In genomic region chr4:44713554-44714051, GRCm38 (mm10) we compare ENCODE assay signal across 11 mouse cellular contexts. TPM values are rescaled to one million over a fixed set of nuclear protein-coding genes. Genes with fewer than 3 reads are reported as not detected.
DNase-seq lines count a peak whose midpoint lies in the region; ATAC-seq lines count a peak whose summit lies in the region.
"Had no signal": no experiment of that assay in that cellular context is flagged by ENCODE, and none has a peak within 500 bp of the region (broad histone marks: within the 10 kb centered on the region; RNA-seq: fewer than 3 reads in every experiment).

No protein-coding gene starts in this region.

- H3K27ac ChIP-seq in hindbrain, embryonic 12.5 days, result no peak overlapping the region
- H3K27ac ChIP-seq in midbrain, embryonic 15.5 days, result peak overlapping the region; percentile 0; the same call in 1 of the 2 replicates
- H3K27ac ChIP-seq: liver, embryonic 14.5 days had no signal

- H3K9ac ChIP-seq in hindbrain, embryonic 12.5 days, result peak overlapping the region; percentile 50; the same call in 1 of the 2 replicates
- H3K9ac ChIP-seq in midbrain, embryonic 15.5 days, result 0 out of 2 replicates have a peak overlapping the region, but pooled peaks have one; percentile 6
- H3K9ac ChIP-seq: liver, embryonic 14.5 days had no signal

- intact Hi-C loops in left cerebral cortex, postnatal 4 days (cut with DNase I), result no loop called here

- H3K27me3 ChIP-seq in hindbrain, embryonic 12.5 days, result peaks cover 88% of the 10 kb centered on the region
- peaks cover 75% of the 10 kb centered on the region for H3K27me3 ChIP-seq in midbrain, embryonic 15.5 days (replicated peaks)

- 0% methylated on average over 19 of the region's 19 CpGs for WGBS in hindbrain, embryonic 12.5 days
- 2% methylated on average over 19 of the region's 19 CpGs for WGBS in midbrain, embryonic 15.5 days

- no peaks in the 10 kb centered on the region for H3K36me3 ChIP-seq in hindbrain, embryonic 12.5 days
- H3K36me3 ChIP-seq in midbrain, embryonic 15.5 days (replicated peaks), result no peaks in the 10 kb centered on the region

- peak; percentile 16 for DNase-seq in adrenal gland, postnatal 14 days
- no peak for DNase-seq in adrenal gland, adult 2 months
- DNase-seq in left cerebral cortex, postnatal 4 days, result peak; percentile 10
- no peak for DNase-seq in left cerebral cortex, adult 8-10 months (ENCODE audit: low spot score in 2 of 2)
- DNase-seq in urinary bladder, postnatal 36 days (ENCODE audit: low spot score in 2 of 2), result no peak
- no peak for DNase-seq in gastrocnemius, postnatal 25 days
- DNase-seq: kidney, postnatal 14 days had no signal

- H3K4me2 ChIP-seq in hindbrain, embryonic 12.5 days (replicated peaks), result peak overlapping the region; percentile 39
- H3K4me2 ChIP-seq in midbrain, embryonic 15.5 days, result peak overlapping the region; percentile 31

- peaks cover 11% of the 10 kb centered on the region for H3K4me1 ChIP-seq in hindbrain, embryonic 12.5 days
- H3K4me1 ChIP-seq in midbrain, embryonic 15.5 days, result peaks cover 7% of the 10 kb centered on the region; the same call in 1 of the 2 replicates

- H3K4me3 ChIP-seq in hindbrain, embryonic 12.5 days, result peak overlapping the region; percentile 25
- H3K4me3 ChIP-seq in midbrain, embryonic 15.5 days, result peak overlapping the region; percentile 16

- no peaks in the 10 kb centered on the region for H3K9me3 ChIP-seq in hindbrain, embryonic 12.5 days (replicated peaks)
- H3K9me3 ChIP-seq in midbrain, embryonic 15.5 days, result no peaks in the 10 kb centered on the region

- ATAC-seq in hindbrain, embryonic 12.5 days (ENCODE audit: low FRiP score), result peak; percentile 23; the same call in 1 of the 2 replicates
- ATAC-seq in midbrain, embryonic 15.5 days (replicated peaks), result no peak
- ATAC-seq: Patski had no signal

RNA-seq across cellular contexts. Expression of gene Pax5, which starts 3.3 kb away (rescaled TPM):
- total RNA-seq in adrenal gland, postnatal 14 days (2021), result 1.6 and 12.5 TPM in 2 replicates
- total RNA-seq in adrenal gland, adult 2 months (2021), result under 1 TPM; 0.69 to 0.86 TPM
- polyA plus RNA-seq in adrenal gland, adult 2 months (2012; rRNA removed), result 0.56 and 1.0 TPM in 2 replicates
- 1 to 10 TPM; 1.0 to 1.8 TPM for total RNA-seq in left cerebral cortex, postnatal 4 days (2021)
- total RNA-seq in left cerebral cortex, adult 8-10 months (2022), result 1 to 10 TPM in 1 of 4 experiments, under 1 TPM in 1, not detected in 2; 0.07 to 3.7 TPM
- polyA plus RNA-seq in hindbrain, embryonic 12.5 days (2016; fragmentation: Nextera tagmentation; extraction: Ambion mirVana), result 8.5 and 8.6 TPM in 2 replicates
- 7.8 and 9.1 TPM in 2 replicates for polyA plus RNA-seq in midbrain, embryonic 15.5 days (2015; fragmentation: Nextera tagmentation; extraction: Ambion mirVana)
- under 1 TPM; 0.03 TPM for total RNA-seq in gastrocnemius, postnatal 25 days (2021)
- polyA plus RNA-seq: Patski had no signal

RNA-seq across cellular contexts. Expression of gene Zcchc7, which starts 42.1 kb away (rescaled TPM):
- 46.8 and 51.3 TPM in 2 replicates for total RNA-seq in adrenal gland, postnatal 14 days (2021)
- 10 to 100 TPM; 36.4 to 50.0 TPM for total RNA-seq in adrenal gland, adult 2 months (2021)
- polyA plus RNA-seq in adrenal gland, adult 2 months (2012; rRNA removed), result 5.0 and 5.4 TPM in 2 replicates
- 10 to 100 TPM; 68.9 to 70.7 TPM for total RNA-seq in left cerebral cortex, postnatal 4 days (2021)
- total RNA-seq in left cerebral cortex, adult 8-10 months (2022), result 10 to 100 TPM; 46.5 to 57.4 (median 51.1) TPM
- 34.4 and 34.6 TPM in 2 replicates for polyA plus RNA-seq in hindbrain, embryonic 12.5 days (2016; fragmentation: Nextera tagmentation; extraction: Ambion mirVana)
- 35.3 and 37.1 TPM in 2 replicates for polyA plus RNA-seq in midbrain, embryonic 15.5 days (2015; fragmentation: Nextera tagmentation; extraction: Ambion mirVana)
- total RNA-seq in gastrocnemius, postnatal 25 days (2021), result 10 to 100 TPM; 13.7 to 16.3 TPM

Comparison
In these comparisons a context has a peak if more than half of its experiments do, and no peak if none do; other contexts are left out.
1. DNase-seq: peak in adrenal gland, postnatal 14 days (single experiment) and left cerebral cortex, postnatal 4 days (single experiment); none in adrenal gland, adult 2 months (single experiment), left cerebral cortex, adult 8-10 months (0 of 2), urinary bladder, postnatal 36 days (0 of 2) and gastrocnemius, postnatal 25 days (single experiment).